8 mouse cellular contexts compared by ENCODE assay signal in the genomic region with DNA sequence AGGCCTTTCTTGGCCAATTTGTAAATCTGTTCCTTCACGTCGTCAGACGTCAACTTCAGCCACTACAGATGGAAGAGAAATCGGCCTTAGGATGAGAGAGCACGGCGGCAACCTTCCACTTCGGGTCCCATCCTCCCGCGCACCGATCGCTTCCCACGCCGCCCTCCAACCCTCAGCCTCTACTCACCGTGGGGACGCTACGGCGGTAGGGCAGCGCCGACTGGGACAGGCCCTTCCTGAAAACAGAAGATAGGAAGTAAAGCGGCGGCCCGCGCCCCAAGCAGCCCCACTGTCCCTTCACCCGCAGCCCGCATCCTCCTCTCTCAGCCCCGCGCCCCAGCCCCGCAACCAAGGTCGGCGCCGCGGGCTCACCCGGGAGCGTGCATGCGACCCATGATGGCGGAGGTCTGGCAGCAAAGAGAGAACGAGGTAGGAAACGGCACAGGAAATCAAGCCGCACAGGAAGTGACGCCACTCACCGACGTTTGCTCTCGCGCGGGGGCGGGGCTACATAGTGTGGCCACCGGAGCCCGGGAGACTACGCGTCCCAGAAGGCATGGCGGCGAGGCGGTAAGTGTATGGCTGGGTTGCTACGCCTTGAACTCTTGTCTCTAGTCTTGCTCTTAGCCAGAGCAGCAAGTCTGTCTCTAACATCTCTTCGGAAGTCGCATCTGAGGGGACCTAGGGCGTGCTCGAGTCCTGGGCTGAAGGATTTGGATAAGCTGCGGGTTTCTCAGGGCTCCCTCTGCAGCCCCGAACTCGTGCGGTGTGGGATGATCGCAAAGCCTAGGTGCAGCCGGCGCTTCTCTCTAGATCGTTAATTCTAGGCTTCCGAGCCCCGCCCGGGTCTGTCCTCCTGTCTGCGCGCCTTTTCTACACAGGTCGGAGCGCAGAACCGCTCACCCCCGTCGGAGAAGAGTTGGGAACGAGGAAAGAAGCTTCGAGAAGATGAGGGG. TPM values are rescaled to one million over a fixed set of nuclear protein-coding genes. Genes with fewer than 3 reads are reported as not detected.
DNase-seq lines count a peak whose midpoint lies in the region; ATAC-seq lines count a peak whose summit lies in the region.

Gene Rps13, minus strand, starts transcription at position 483 of the 956 bp plus-strand sequence.

- H3K9me3 ChIP-seq in megakaryocyte, embryonic 14.5 days: no peaks in the 10 kb centered on the region

- DNase-seq in ZHBTc4 (ENCODE audit: low read depth, low spot score): peak; percentile 99
- peak; percentile 95 to 96 for DNase-seq in gastrocnemius, adult 8-10 months (ENCODE audit: low spot score in 2 of 2)
- DNase-seq in hindlimb bud, embryonic 11.5 days (ENCODE audit: extremely low spot score, low read depth, low spot score): peak; percentile 63
- DNase-seq in left cerebral cortex, adult 8-10 months (ENCODE audit: low spot score in 2 of 2): peak; percentile 95 to 97
- DNase-seq in right cerebral cortex, postnatal 10 days (ENCODE audit: low spot score in 2 of 2): peak; percentile 99
- peak; percentile 96 for DNase-seq in urinary bladder, postnatal 25 days (ENCODE audit: low spot score)

- peak; percentile 94 for ATAC-seq in common myeloid progenitor, adult 5-6 weeks (replicated peaks; ENCODE audit: low read depth, poor library complexity, severe bottlenecking)

- peak within 1 kb of the TSS; percentile 99 for H3K4me3 ChIP-seq in megakaryocyte, embryonic 14.5 days (replicated peaks)

- H3K4me1 ChIP-seq in megakaryocyte, embryonic 14.5 days: peaks cover 31% of the 10 kb centered on the region; the same call in 1 of the 2 replicates

- H3K27me3 ChIP-seq in megakaryocyte, embryonic 14.5 days (replicated peaks): no peaks in the 10 kb centered on the region

- H3K36me3 ChIP-seq in megakaryocyte, embryonic 14.5 days (replicated peaks; ENCODE audit: low read length): peaks cover 32% of the 10 kb centered on the region

RNA-seq across cellular contexts. Expression of gene Rps13, which starts in this region (rescaled TPM):
- total RNA-seq in common myeloid progenitor, adult 5-6 weeks (2017): 3,813 and 4,005 TPM in 2 replicates
- total RNA-seq in gastrocnemius, adult 8-10 months (2022): 100 to 1,000 TPM; 211 to 298 (median 263) TPM
- 100 to 1,000 TPM; 189 to 241 (median 224) TPM for total RNA-seq in left cerebral cortex, adult 8-10 months (2022)
- 2,557 and 3,321 TPM in 2 replicates for polyA plus RNA-seq in megakaryocyte, embryonic 14.5 days (2012; ENCODE audit: insufficient read depth, low replicate concordance)

Comparison
In these comparisons a context has a peak if more than half of its experiments do, and no peak if none do; other contexts are left out.
1. Peak in every context shown above with its lines: DNase-seq, ATAC-seq and H3K4me3 ChIP-seq.
2. RNA of gene Rps13 (total RNA-seq): 3,813 to 4,005 TPM in common myeloid progenitor, adult 5-6 weeks; 211 to 298 TPM in gastrocnemius, adult 8-10 months and 189 to 241 TPM in left cerebral cortex, adult 8-10 months; every median in the first group is over 10 times any median in the second.